Mouse (Mus musculus) gastrocnemius, adult 8-10 months (tissue): Measurements from ENCODE around the gene Gatad1. TPM values are rescaled to one million over a fixed set of nuclear protein-coding genes. Genes with fewer than 3 reads are reported as not detected.
"Not testable (repeated sequence)": the region's sequence is repeated elsewhere in the genome, so short reads cannot be mapped to it uniquely, and the experiment has no call there.

Experiments
- DNase-seq, 2 experiments: peaks; one replicate each; pipeline ENCODE4 v3.0.0; 2022; ENCODE audit warnings: low spot score in 2 of 2
- microRNA-seq: library from miRNA; unstranded; fragments of <30 nt; microRNA quantifications from one replicate; pipeline ENCODE4 v1.2.0, GENCODE M21; 2022
- total RNA-seq, 4 experiments: library from RNA; stranded (reverse); gene quantifications; 2 replicates each; pipeline ENCODE4 v1.2.4; 2022

The Gatad1 gene
- total RNA-seq, 4 experiments from 2014 or later = 76.7 to 91.0 (median 88.0) TPM

DNA sequence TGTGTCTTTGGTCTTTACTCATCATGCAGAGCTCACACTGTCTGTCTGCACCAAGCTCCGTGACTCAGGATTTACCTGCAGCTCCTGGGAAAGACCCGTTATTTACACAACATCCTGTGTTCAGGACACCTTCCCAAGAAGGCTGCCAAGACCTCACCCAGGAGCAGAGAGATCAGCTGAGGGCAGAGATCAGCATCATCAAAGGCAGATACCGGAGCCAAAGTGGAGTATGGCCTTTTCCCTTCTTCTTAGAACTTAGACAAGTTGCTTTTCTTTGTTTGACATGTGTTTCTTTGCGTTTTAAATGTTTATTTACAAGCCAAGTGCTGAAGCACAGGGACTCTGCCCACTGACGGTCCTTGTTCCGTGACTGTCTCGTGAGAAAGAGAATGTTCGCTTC, 21.7 kb downstream of the Gatad1 start:
- DNase-seq = no peak

DNA sequence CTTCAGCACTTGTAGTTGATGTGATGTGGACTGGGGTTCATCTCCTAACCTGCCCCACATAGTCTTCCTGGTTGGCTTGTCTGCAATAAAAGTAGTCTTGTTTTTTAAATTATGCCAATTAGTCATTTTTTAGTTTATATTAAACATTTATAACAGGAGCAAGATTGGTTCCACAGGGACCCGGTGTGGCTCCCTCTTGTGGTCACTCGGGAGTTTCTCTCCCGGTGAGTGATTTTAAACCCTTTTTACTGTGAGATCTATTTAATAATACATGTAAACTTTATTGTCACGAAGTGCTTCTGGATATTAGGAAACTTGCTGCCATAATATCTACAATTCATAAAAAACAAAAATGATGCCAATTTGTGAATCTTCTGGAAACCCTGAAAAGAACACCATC, 23.0 kb downstream of the Gatad1 start:
- no peak for DNase-seq

GRCm38 (mm10) chr5:3633315-3633714, 23.7 kb downstream of the Gatad1 start:
- DNase-seq = no peak

DNA sequence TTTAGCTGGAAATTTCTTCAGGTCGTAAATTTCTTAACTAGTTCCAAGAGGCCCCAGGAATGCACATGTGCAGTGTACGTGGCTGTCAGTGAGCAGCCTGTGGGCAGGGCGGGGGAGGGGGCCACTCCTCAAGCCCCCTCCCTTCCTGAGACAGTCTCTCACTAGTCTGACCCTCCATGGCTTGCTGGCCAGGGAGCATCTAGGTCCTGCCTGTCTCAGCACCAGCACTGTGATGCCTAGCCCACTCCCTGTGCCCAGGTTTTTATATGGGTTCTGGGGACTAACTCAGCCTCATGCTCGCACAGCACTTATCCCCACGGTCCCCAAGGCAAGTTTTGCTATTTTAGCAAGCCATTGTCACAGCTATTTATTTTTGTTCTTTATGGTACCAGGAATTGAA, 24.7 kb downstream of the Gatad1 start:
- no peak for DNase-seq

DNA sequence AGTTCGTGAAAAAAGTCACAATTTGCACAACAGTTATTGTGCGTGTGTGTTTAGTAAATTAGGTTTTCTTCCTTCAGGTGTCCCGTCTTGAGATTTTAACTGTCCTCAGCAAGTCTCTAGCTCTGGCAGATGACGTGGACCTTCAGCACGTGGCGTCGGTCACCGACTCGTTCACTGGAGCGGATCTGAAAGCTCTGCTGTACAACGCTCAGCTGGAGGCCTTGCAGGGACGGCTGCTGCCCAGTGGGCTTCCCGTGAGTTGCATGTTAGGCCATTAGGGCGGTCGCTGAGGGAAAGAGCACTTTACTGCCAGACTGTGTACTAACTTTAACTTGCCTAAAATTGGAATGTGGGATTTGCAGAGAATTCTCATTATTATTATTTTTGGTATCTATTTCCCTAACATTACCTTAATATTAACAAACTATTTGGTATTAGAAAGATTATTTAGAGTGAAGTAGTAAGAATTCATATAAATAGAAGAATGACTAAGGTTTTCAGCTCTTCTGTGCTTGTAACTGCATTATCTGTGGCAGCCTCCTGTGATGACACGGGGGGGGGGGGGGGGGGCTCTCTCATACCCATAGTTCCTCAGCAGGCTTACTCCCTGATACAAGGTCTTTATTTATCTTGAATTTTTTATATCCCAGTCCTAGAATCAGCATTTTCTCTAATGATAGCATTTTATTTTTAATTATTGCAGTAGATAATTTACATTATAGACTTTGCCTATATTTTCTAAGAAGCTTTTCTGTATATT, 25.3 kb downstream of the Gatad1 start:
- no peak for DNase-seq

DNA sequence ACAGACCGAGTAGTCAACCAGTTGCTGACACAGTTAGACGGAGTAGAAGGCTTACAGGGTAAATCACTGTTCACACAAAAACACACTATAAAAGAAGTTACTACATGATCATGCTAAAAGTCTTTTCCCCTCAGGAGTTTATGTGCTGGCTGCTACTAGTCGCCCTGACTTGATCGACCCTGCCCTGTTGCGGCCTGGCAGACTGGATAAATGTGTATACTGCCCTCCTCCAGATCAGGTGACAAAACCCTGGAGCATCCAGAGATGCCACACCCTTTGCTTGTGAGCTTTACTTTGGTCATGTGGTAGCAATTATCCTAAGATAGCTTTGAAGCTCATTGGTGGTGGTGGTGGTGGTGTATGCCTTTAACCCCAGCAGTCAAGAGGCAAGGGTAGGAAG, 26.9 kb downstream of the Gatad1 start:
- no peak for DNase-seq

DNA sequence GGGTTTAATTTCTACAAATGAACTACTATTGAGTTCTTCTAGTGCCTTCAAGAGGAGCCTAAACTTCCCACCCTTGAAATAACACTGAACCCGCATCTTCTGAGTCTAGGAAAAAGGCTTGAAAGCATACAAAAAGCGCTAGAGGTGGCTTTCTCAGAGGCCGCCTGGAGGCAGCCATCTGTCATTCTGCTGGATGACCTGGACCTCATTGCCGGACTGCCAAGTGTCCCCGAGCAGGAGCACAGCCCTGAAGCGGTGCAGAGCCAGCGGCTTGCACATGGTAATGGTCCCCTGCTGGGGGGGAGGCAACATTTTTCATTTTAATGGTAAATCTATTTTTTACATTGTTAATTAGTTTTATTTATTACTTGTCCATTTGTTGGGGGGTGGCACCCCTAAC, 36.5 kb downstream of the Gatad1 start:
- DNase-seq = no peak

DNA sequence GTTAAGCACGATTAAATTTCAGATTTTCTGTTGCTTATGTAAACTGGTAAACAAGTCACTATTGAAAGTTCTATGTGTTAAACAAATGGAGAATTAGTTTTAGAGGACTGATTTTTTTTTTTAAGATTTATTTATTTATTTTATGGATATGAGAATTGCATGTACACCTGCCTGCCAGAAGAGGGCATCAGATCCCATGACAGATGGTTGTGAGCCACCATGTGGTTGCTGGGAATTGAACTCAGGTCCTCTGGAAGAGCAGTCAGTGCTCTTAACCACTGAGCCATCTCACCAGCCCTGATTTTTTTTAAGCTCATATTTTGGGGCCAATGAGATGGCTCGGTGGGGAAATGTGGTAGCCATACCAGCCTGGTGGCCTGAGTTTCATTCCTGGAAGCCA, 45.1 kb downstream of the Gatad1 start:
- DNase-seq = not testable (repeated sequence)

- DNase-seq = no peak
Measured at GRCm38 (mm10) chr5:3609241-3609640, 47.7 kb downstream of the Gatad1 start.

GRCm38 (mm10) chr5:3607114-3607513, 49.9 kb downstream of the Gatad1 start:
- DNase-seq = no peak

DNA sequence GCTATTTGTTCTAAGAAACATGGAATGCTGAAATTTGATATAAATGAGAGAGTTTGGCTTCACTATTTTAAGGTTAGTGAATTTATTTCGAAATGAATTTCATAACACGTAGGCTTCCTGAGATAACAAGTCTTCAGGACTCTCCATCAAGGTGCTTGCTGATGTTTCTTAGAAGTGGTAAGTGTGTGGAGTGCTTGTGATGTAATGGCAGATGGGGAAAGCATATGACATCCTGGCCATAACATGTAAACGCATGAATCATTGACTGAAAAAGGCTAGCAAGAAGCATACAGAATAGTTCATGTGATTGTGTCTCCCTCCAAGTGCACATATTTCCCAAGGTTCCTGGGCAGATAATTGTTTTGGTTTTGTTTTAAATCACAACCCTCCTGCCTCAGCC, 56.2 kb downstream of the Gatad1 start:
- no peak for DNase-seq

DNA sequence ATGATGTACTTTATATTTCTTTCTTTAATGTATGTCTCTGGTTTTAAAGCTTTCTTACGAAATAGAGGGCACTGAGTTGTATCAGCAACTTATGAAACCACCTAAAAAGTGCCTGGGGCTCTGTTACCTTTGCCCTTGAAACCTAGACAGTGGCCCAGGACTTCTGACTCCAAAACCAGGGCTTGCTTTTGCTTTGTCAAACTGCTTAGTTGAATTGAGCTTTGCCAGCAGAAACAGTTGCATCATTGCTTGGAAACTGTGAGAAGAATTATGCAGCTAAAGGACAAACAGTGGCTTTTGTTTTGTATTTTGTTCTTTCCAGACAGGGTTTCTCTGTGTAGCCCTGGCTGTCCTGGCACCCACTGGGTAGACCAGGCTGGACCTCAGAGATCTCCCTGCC, 56.7 kb downstream of the Gatad1 start:
- DNase-seq = no peak

DNA sequence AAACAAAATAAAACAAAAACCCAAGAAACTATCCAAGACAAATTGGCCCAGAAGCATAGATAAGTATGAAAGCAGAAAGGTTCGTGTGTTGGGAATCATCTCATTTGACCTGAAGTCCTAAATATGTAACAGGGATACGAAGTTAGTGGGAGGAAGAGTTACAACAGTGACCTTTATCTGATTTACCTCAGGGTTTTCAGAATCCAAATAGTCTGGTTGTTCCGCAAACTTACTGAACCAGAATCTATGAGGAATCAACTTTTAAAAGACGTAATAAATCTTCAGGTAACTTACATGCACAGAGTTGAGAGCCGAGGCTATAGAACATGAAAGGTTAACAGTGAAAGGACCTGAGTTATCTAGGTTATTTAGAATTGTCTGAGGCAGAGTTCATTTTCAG, 58.2 kb downstream of the Gatad1 start:
- no peak for DNase-seq

DNA sequence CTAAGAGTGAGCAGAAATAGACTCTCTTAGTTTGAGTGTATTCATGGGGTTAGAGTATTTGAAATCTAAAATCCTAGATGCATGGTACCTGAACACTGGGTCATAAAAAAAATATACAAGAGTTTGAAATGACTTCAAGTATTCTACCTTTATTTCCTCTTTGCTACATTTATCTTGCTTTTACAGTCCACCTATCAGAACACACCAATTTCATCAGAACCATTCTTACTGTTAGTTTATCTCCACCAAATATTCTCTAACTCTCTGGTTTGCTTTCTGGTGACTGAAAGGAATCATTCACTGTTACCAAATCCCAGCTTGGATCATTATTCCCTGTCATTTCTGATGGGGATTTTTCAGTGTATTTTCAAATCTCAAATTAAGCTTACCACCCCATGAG, 59.8 kb downstream of the Gatad1 start:
- no peak for DNase-seq

GRCm38 (mm10) chr5:3596399-3596766, 60.6 kb downstream of the Gatad1 start, which contains the start of gene Rbm48:
TSS of gene Rbm48 (minus strand) at chr5:3596585.
- DNase-seq = peak; percentile 64 to 77

GRCm38 (mm10) chr5:3595693-3596398, 61.1 kb downstream of the Gatad1 start, which contains the start of gene Pex1:
TSS of gene Pex1 (plus strand) at chr5:3596066.
- peak; percentile 91 to 92 for DNase-seq

Small RNA genes lying within 50 kb of the gene (microRNA-seq; reads per million reads assigned to microRNA genes)
- gene Gm22926 (not detected), gene Gm26238 (not detected)

Other genes starting within 250 kb of the Gatad1 start
- gene Fam133b, start 113.4 kb downstream of the Gatad1 start, total RNA-seq = 10 to 100 TPM; 10.4 to 12.6 (median 10.5) TPM
- gene 1700109H08Rik, start 85.6 kb downstream of the Gatad1 start, total RNA-seq = 1 to 10 TPM; 1.9 to 5.3 (median 2.7) TPM
- gene Pex1, start 61.1 kb downstream of the Gatad1 start, total RNA-seq = 1 to 10 TPM; 4.6 to 8.1 (median 7.1) TPM
- gene Rbm48, start 60.6 kb downstream of the Gatad1 start, total RNA-seq = 1 to 10 TPM; 5.2 to 9.2 (median 7.6) TPM
- not detected for gene Tmbim7, start 6.0 kb downstream of the Gatad1 start, total RNA-seq
- gene Ankib1, start 145.7 kb upstream of the Gatad1 start, total RNA-seq = 10 to 100 TPM; 17.7 to 21.2 (median 18.3) TPM
- gene Krit1, start 146.0 kb upstream of the Gatad1 start, total RNA-seq = 10 to 100 TPM; 11.4 to 16.0 (median 12.7) TPM
- gene Lrrd1, start 188.0 kb upstream of the Gatad1 start, total RNA-seq = not detected
- gene Mterf1a, start 236.7 kb upstream of the Gatad1 start, total RNA-seq = 1 to 10 TPM; 1.2 to 2.5 (median 1.5) TPM